Mouse (Mus musculus) myocyte (in vitro differentiated cells): ENCODE data around the gene Slc9a1.

Experiments used
- CEBPB ChIP-seq: IDR thresholded peaks from 2 replicates; pipeline ENCODE4 v1.6.1; 2011; ENCODE audit warnings: mild to moderate bottlenecking, moderate library complexity; ENCODE audit not compliant: poor library complexity, insufficient read depth, severe bottlenecking
- E2F4 ChIP-seq: IDR thresholded peaks from one replicate; pipeline ENCODE4 v1.6.1; 2011; ENCODE audit warnings: mild to moderate bottlenecking, control low read depth, moderate library complexity; ENCODE audit not compliant: insufficient read depth
- MAX ChIP-seq: IDR thresholded peaks from one replicate; pipeline ENCODE4 v1.6.1; 2011; ENCODE audit warnings: low read depth, mild to moderate bottlenecking, control low read depth
- MYOD1 ChIP-seq, 3 experiments: IDR thresholded peaks; one replicate each; pipeline ENCODE4 v1.6.1; 2011; ENCODE audit warnings: control low read depth in 2 of 3, low read depth in 2 of 3, mild to moderate bottlenecking in 2 of 3, moderate library complexity in 1 of 3; ENCODE audit not compliant: insufficient read length in 2 of 3, control insufficient read depth in 1 of 3
- MYOG ChIP-seq, 3 experiments: IDR thresholded peaks; one replicate each; pipeline ENCODE4 v1.6.1; 2011; ENCODE audit warnings: control low read depth in 2 of 3, low read depth in 2 of 3, mild to moderate bottlenecking in 2 of 3; ENCODE audit not compliant: insufficient read length in 2 of 3, control insufficient read depth in 1 of 3, insufficient read depth in 1 of 3
- POLR2A ChIP-seq: IDR thresholded peaks from one replicate; pipeline ENCODE4 v1.6.1; 2011; ENCODE audit warnings: low read depth, mild to moderate bottlenecking, control low read depth, moderate library complexity; ENCODE audit not compliant: insufficient read length
- POLR2AphosphoS2 ChIP-seq: IDR thresholded peaks from one replicate; pipeline ENCODE4 v1.6.1; 2011; ENCODE audit warnings: low read depth, control low read depth; ENCODE audit not compliant: insufficient read length
- REST ChIP-seq: IDR thresholded peaks from one replicate; pipeline ENCODE4 v1.6.1; 2011; ENCODE audit warnings: mild to moderate bottlenecking, control low read depth, moderate library complexity; ENCODE audit not compliant: insufficient read depth, insufficient read length
- SRF ChIP-seq: IDR thresholded peaks from one replicate; pipeline ENCODE4 v1.6.1; 2011; ENCODE audit warnings: low read depth; ENCODE audit not compliant: control insufficient read depth, insufficient read length
- TCF12 ChIP-seq: IDR thresholded peaks from one replicate; pipeline ENCODE4 v1.6.1; 2011; ENCODE audit warnings: mild to moderate bottlenecking, control low read depth; ENCODE audit not compliant: poor library complexity, insufficient read depth, severe bottlenecking
- TCF3 ChIP-seq: IDR thresholded peaks from one replicate; pipeline ENCODE4 v1.6.1; 2011; ENCODE audit warnings: low read depth, control low read depth; ENCODE audit not compliant: insufficient read length
- USF1 ChIP-seq: IDR thresholded peaks from one replicate; pipeline ENCODE4 v1.6.1; 2011; ENCODE audit warnings: low read depth, mild to moderate bottlenecking, control low read depth, moderate library complexity

DNA sequence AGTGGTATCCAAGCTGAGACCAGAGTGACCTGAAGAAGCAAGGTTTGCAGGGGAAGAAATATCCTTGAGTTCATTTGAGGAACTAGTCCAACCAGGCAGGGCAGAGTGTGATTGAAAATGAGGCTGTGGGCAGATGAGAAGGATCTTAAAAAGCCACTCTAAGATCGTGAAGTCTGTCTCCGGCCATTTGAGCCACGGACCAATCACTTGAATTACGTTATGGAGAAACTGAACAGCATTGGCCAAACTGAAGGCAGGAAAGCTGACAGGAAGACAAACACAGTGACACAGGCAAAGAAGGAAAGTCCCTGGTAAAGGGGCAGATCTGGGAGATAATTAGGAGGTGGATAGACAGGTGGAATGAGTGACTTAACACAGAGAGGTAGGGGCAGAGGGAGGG is 22.9 kb upstream of the Slc9a1 start:
- no peak for TF ChIP-seq TCF3
- TF ChIP-seq MAX, result no peak
- TF ChIP-seq POLR2A, result no peak
- no peak for TF ChIP-seq MYOD1 (IDR thresholded peaks at IDR 0.05; ENCODE audit: control insufficient read depth in 1 of 3, insufficient read length in 2 of 3, low read depth in 2 of 3)
- no peak for TF ChIP-seq REST
- no peak for TF ChIP-seq E2F4
- TF ChIP-seq TCF12, result no peak
- no peak for TF ChIP-seq CEBPB
- no peak for TF ChIP-seq USF1
- no peak for TF ChIP-seq POLR2AphosphoS2
- TF ChIP-seq SRF, result no peak
- TF ChIP-seq MYOG (IDR thresholded peaks at IDR 0.05; ENCODE audit: control insufficient read depth in 1 of 3, insufficient read depth in 1 of 3, insufficient read length in 2 of 3, low read depth in 2 of 3), result no peak
